Comparison of ENCODE assay signal across 10 mouse cellular contexts in the genomic region with DNA sequence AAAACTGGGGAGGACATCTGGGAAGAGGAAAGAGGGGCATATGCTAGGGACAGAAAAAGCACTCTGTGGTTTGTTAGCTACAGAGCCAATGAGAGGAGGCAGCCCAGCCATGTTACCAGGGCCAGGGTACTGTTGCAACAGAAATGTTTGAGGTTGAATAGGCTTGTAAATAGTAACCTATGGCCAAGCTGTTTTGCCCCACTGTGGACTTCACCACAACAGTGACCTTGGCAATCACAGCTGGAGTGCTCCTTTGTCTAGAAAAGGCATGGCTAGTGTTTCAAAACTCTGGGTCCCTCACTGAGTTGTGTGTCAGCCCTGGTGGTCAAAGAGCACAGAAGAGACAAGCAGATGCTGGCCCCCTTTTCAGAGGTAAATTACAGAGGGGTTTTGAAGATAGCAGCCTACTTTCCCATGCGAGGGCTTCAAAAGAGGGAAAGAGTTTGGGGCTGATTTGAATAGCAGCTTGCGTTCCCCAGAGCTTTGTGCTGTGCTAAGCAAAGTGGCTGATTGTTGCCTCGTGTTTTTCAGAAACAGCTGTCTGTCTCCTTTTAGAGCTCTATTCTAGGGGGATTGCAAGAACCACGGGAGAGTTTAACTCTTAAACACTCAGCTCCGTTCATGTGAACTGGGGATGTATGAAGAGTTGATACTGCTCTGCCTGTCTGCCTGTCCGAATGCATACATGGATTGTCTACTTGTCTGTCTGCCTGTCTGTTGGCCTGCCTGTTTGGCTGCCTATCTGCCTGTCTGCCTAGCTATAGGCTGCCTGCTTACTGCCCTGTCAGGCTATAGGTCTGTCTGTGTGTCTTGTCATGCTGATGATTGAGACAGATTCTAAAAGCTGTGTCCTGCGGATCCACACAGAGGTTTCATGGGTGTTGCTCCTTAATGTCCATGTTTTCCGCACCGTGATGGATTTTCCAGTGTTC.
DNase-seq lines count a peak whose midpoint lies in the region; ATAC-seq and TF ChIP-seq lines count a peak whose summit lies in the region.
"Had no signal": no experiment of that assay in that cellular context is flagged by ENCODE, and none has a peak within 500 bp of the region (broad histone marks: within the 10 kb centered on the region; RNA-seq: fewer than 3 reads in every experiment).

No protein-coding gene starts in this region.

- H3K27ac ChIP-seq in embryonic facial prominence, embryonic 14.5 days (replicated peaks; ENCODE audit: low read depth, low read length) = no peak overlapping the region; the same call in 1 of the 2 replicates
- H3K27ac ChIP-seq in limb, embryonic 10.5 days = peak overlapping the region; percentile 39
- peak overlapping the region; percentile 46 for H3K27ac ChIP-seq in neural tube, embryonic 13.5 days (replicated peaks)
- H3K27ac ChIP-seq in thymus, adult 2 months (ENCODE audit: control insufficient read depth, insufficient read depth, low read length) = no peak overlapping the region
- H3K27ac ChIP-seq: kidney, postnatal 0 days; limb, embryonic 15.5 days had no signal

- no peak overlapping the region for H3K4me2 ChIP-seq in embryonic facial prominence, embryonic 14.5 days (ENCODE audit: low read depth, low read length)
- no peak overlapping the region for H3K4me2 ChIP-seq in neural tube, embryonic 13.5 days
- H3K4me2 ChIP-seq: limb, embryonic 15.5 days had no signal

- peaks cover 9% of the 10 kb centered on the region; the same call in 1 of the 2 replicates for H3K4me1 ChIP-seq in embryonic facial prominence, embryonic 14.5 days (ENCODE audit: control insufficient read depth, insufficient read depth, low read length)
- peaks cover 11% of the 10 kb centered on the region for H3K4me1 ChIP-seq in limb, embryonic 10.5 days
- H3K4me1 ChIP-seq in neural tube, embryonic 13.5 days (replicated peaks) = peaks cover 23% of the 10 kb centered on the region
- H3K4me1 ChIP-seq in thymus, adult 2 months (replicated peaks; ENCODE audit: control insufficient read depth, insufficient read depth, low read length) = no peaks in the 10 kb centered on the region
- H3K4me1 ChIP-seq: limb, embryonic 15.5 days had no signal

- peak; percentile 47; the same call in 1 of the 2 replicates for ATAC-seq in embryonic facial prominence, embryonic 14.5 days (ENCODE audit: low read depth)
- ATAC-seq in neural tube, embryonic 13.5 days (ENCODE audit: low read depth) = peak; percentile 75

- WGBS in embryonic facial prominence, embryonic 14.5 days = 30% methylated on average over 9 of the region's 9 CpGs
- WGBS in limb, embryonic 10.5 days = 56% methylated on average over 9 of the region's 9 CpGs
- WGBS in neural tube, embryonic 13.5 days = 26% methylated on average over 9 of the region's 9 CpGs
- WGBS in thymus, adult 2 months = 76% methylated on average over 9 of the region's 9 CpGs

- no peaks in the 10 kb centered on the region for H3K27me3 ChIP-seq in embryonic facial prominence, embryonic 14.5 days (replicated peaks; ENCODE audit: control insufficient read depth, insufficient read depth, low read length)
- H3K27me3 ChIP-seq in limb, embryonic 10.5 days (ENCODE audit: low read depth, poor library complexity, severe bottlenecking) = no peaks in the 10 kb centered on the region
- no peaks in the 10 kb centered on the region for H3K27me3 ChIP-seq in neural tube, embryonic 13.5 days
- H3K27me3 ChIP-seq in thymus, adult 2 months (ENCODE audit: control insufficient read depth, insufficient read depth, low read length) = no peaks in the 10 kb centered on the region
- H3K27me3 ChIP-seq: limb, embryonic 15.5 days had no signal

- no peak for TF ChIP-seq POLR2A in thymus, adult 2 months (IDR thresholded peaks at IDR 0.05; ENCODE audit: control insufficient read depth, extremely low read depth, insufficient read depth, low read length, poor library complexity)

- no peaks in the 10 kb centered on the region for H3K9me3 ChIP-seq in embryonic facial prominence, embryonic 14.5 days (ENCODE audit: control insufficient read depth, low read length)
- no peaks in the 10 kb centered on the region for H3K9me3 ChIP-seq in limb, embryonic 10.5 days (replicated peaks)
- H3K9me3 ChIP-seq in neural tube, embryonic 13.5 days = no peaks in the 10 kb centered on the region
- H3K9me3 ChIP-seq: limb, embryonic 15.5 days had no signal

- no peak overlapping the region for H3K4me3 ChIP-seq in embryonic facial prominence, embryonic 14.5 days (ENCODE audit: low read depth, low read length)
- H3K4me3 ChIP-seq in limb, embryonic 10.5 days = no peak overlapping the region
- H3K4me3 ChIP-seq in neural tube, embryonic 13.5 days = no peak overlapping the region
- H3K4me3 ChIP-seq in thymus, adult 2 months (ENCODE audit: control insufficient read depth, insufficient read depth, low read length) = no peak overlapping the region
- H3K4me3 ChIP-seq: limb, embryonic 15.5 days had no signal

- H3K9ac ChIP-seq in embryonic facial prominence, embryonic 14.5 days (ENCODE audit: low read depth, low read length) = no peak overlapping the region
- H3K9ac ChIP-seq in neural tube, embryonic 13.5 days = no peak overlapping the region
- H3K9ac ChIP-seq: limb, embryonic 15.5 days had no signal

- no peak for TF ChIP-seq CTCF in thymus, adult 2 months (IDR thresholded peaks at IDR 0.05; ENCODE audit: borderline replicate concordance, control insufficient read depth, extremely low read depth, insufficient read depth, low read length, poor library complexity)

- peak; percentile 3 for DNase-seq in lung, postnatal 10 days
- no peak for DNase-seq in lung, postnatal 25 days (ENCODE audit: low spot score)
- DNase-seq in embryonic facial prominence, embryonic 14.5 days (ENCODE audit: low spot score) = peak; percentile 69
- no peak for DNase-seq in limb, embryonic 10.5 days (ENCODE audit: low spot score)
- no peak for DNase-seq in adrenal gland, adult 8-10 months
- DNase-seq in thymus, adult 2 months = no peak
- DNase-seq in spleen, postnatal 36 days (ENCODE audit: low spot score in 2 of 2) = no peak

- no peaks in the 10 kb centered on the region for H3K36me3 ChIP-seq in embryonic facial prominence, embryonic 14.5 days (ENCODE audit: control insufficient read depth, insufficient read depth, low read length)
- no peaks in the 10 kb centered on the region for H3K36me3 ChIP-seq in limb, embryonic 10.5 days
- H3K36me3 ChIP-seq in neural tube, embryonic 13.5 days = no peaks in the 10 kb centered on the region
- no peaks in the 10 kb centered on the region for H3K36me3 ChIP-seq in thymus, adult 2 months (ENCODE audit: control insufficient read depth, insufficient read depth, low read length)
- H3K36me3 ChIP-seq: limb, embryonic 15.5 days had no signal

Comparison
In these comparisons a context has a peak if more than half of its experiments do, and no peak if none do; other contexts are left out.
1. DNase-seq: peak in lung, postnatal 10 days (single experiment) and embryonic facial prominence, embryonic 14.5 days (single experiment); none in lung, postnatal 25 days (single experiment), limb, embryonic 10.5 days (single experiment), adrenal gland, adult 8-10 months (single experiment), thymus, adult 2 months (single experiment) and spleen, postnatal 36 days (0 of 2).
2. H3K27ac ChIP-seq: peak in limb, embryonic 10.5 days (single experiment) and neural tube, embryonic 13.5 days (single experiment); none in embryonic facial prominence, embryonic 14.5 days (single experiment) and thymus, adult 2 months (single experiment).